Mouse (Mus musculus) liver, embryonic 11.5 days (tissue): ENCODE results near the gene Dgkb. TPM values are rescaled to one million over a fixed set of nuclear protein-coding genes. Genes with fewer than 3 reads are reported as not detected.

Experiments used
- ATAC-seq: fragments of 200-750 bp; cut with Nextera tagmentation; replicated peaks from 2 replicates; pipeline ENCODE4 v1.8.0; 2017; ENCODE audit warnings: moderate number of reproducible peaks, mild to moderate bottlenecking, moderate TSS enrichment, moderate library complexity; ENCODE audit not compliant: low FRiP score
- DNase-seq: peaks from one replicate; pipeline ENCODE4 v3.0.0-alpha.2; 2017; ENCODE audit warnings: low spot score
- H3K27ac ChIP-seq: fragments of 300-500 bp; sonication (generic); 2 replicates; pipeline ENCODE4 v1.5.1; 2014; ENCODE audit warnings: mild to moderate bottlenecking, low read depth, low read length, control low read depth
- H3K27me3 ChIP-seq: fragments of 300-500 bp; sonication (generic); replicated peaks from 2 replicates; pipeline ENCODE4 v1.6.1; 2014; ENCODE audit warnings: low read length, mixed read lengths; ENCODE audit not compliant: control insufficient read depth, insufficient read depth
- H3K36me3 ChIP-seq: fragments of 300-500 bp; sonication (generic); 2 replicates; pipeline ENCODE4 v1.6.1; 2014; ENCODE audit warnings: mild to moderate bottlenecking, low read length, moderate library complexity, mixed read lengths; ENCODE audit not compliant: control insufficient read depth, insufficient read depth
- H3K4me1 ChIP-seq: fragments of 300-500 bp; sonication (generic); replicated peaks from 2 replicates; pipeline ENCODE4 v1.6.1; 2014; ENCODE audit warnings: low read length, mixed read lengths; ENCODE audit not compliant: control insufficient read depth, insufficient read depth
- H3K4me2 ChIP-seq: fragments of 300-500 bp; sonication (generic); 2 replicates; pipeline ENCODE4 v1.6.1; 2014; ENCODE audit warnings: mild to moderate bottlenecking, control low read depth, moderate library complexity
- H3K4me3 ChIP-seq: fragments of 300-500 bp; sonication (generic); 2 replicates; pipeline ENCODE4 v1.5.1; 2014; ENCODE audit warnings: low read depth, low read length, control low read depth
- H3K9ac ChIP-seq: fragments of 300-500 bp; sonication (generic); 2 replicates; pipeline ENCODE4 v1.6.1; 2014; ENCODE audit warnings: low read depth, low read length, control low read depth
- H3K9me3 ChIP-seq: fragments of 300-500 bp; sonication (generic); 2 replicates; pipeline ENCODE4 v1.6.1; 2016; ENCODE audit warnings: low read length, inconsistent platforms, mixed read lengths; ENCODE audit not compliant: control insufficient read depth
- WGBS: fragments of 180-500 bp; shearing (Covaris S2); extraction: QIAGEN DNeasy Blood & Tissue Kit; methylation state at CpG from one replicate; pipeline ENCODE4 v1.1.7; 2014; 5-methylcytosine and 5-hydroxymethylcytosine counted together
- polyA plus RNA-seq: library from polyadenylated mRNA; unstranded; fragments of >200 nt; fragmentation: Nextera tagmentation; extraction: Ambion mirVana; gene quantifications from 2 replicates; pipeline ENCODE4 v1.2.1, GENCODE M21; 2014

Dgkb gene
- polyA plus RNA-seq, 1 experiment from 2014 or later: 0.41 TPM

DNA sequence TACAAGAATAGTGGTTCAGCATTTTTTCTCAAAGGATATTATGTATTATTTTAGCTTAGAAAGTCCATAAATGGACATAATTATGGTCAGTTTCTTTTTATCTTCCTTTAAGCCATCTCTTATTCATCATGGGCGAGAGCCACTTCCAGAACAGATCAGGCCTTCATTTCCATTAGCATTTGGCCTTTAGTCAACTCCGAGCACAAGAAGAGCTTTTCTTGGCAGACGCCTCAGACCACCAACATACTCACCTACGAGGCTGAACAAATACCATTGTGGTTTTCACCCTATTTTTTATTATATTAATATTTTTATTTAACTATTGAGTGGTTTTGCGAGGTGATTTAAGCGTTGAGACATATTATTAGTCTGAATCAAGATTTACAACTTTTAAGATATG is 759.6 kb downstream of the Dgkb start:
- no peak for ATAC-seq
- H3K9ac ChIP-seq: no peak overlapping the region
- WGBS: 72% methylated on average over 6 of the region's 6 CpGs
- no peaks in the 10 kb centered on the region for H3K9me3 ChIP-seq
- no peaks in the 10 kb centered on the region for H3K4me1 ChIP-seq
- DNase-seq: no peak
- no peaks in the 10 kb centered on the region for H3K27me3 ChIP-seq
- no peaks in the 10 kb centered on the region for H3K36me3 ChIP-seq
- no peak overlapping the region for H3K27ac ChIP-seq
- no peak overlapping the region for H3K4me2 ChIP-seq
- no peak overlapping the region for H3K4me3 ChIP-seq

DNA sequence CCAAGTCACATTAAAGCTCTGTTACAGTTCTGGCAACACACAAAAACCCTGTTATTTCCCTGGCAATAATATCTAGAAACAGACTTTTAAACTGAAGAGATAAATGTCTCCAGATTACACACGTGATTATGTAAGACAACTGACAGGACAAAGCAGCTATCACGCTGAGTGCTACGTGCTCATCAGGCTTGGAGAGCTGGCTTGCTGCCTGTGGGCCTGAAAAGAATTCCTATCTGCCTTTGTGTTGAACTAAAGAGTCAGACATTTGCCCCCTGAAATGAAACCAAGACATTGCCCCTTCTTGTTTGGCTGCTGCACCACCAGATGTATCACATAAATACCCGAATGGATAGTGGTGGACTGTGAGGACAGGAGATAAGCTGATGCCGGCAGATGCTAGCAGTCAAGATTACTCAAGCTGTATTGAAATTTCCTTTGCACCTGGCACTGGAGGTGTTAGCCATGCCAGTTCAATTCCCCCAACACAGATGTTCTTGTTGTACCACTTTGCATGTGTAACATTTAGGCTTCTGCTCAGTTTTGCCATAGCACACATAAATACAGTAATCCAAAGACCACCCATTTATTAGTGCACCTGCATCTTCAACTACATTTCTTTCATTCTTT is 761.8 kb downstream of the Dgkb start:
- 74% methylated on average over 5 of the region's 5 CpGs for whole genome bisulfite sequencing
- Histone ChIP-seq H3K27ac (no peak overlapping the region), H3K9ac (no peak overlapping the region), H3K4me2 (no peak overlapping the region), H3K4me1 (no peaks in the 10 kb centered on the region), H3K9me3 (no peaks in the 10 kb centered on the region), H3K36me3 (no peaks in the 10 kb centered on the region), H3K27me3 (no peaks in the 10 kb centered on the region), H3K4me3 (no peak overlapping the region)
- ATAC-seq: no peak
- DNase-seq: no peak

DNA sequence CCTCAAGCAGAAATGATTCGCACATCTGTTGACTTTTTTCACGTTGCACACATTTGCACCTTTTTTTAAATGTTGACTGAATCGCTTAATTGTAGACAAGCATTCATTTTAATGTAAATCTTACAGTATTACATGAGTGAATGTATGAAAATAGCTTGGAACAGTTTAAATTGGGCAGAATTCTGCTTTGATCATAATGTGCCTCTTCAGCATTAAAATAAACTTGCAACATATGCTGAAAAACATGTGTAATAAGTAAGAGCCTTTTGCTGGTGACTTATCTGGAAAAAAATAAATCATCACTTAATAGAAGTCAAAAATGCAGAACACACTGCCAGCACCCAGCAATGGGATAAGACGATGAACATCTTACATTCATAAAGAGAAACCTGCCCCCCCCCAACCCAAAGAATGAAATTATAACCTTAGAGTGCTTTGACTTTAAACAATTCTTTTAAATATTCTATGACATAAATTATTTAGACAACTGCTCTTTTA is 768.9 kb downstream of the Dgkb start:
- no peaks in the 10 kb centered on the region for H3K36me3 ChIP-seq
- no peak overlapping the region for H3K4me2 ChIP-seq
- H3K9ac ChIP-seq: no peak overlapping the region
- DNase-seq (no peak), ATAC-seq (no peak)
- no peaks in the 10 kb centered on the region for H3K4me1 ChIP-seq
- H3K27me3 ChIP-seq: no peaks in the 10 kb centered on the region
- WGBS: 67% methylated on average over 4 of the region's 4 CpGs
- H3K27ac ChIP-seq: no peak overlapping the region
- no peak overlapping the region for H3K4me3 ChIP-seq
- H3K9me3 ChIP-seq: no peaks in the 10 kb centered on the region

DNA sequence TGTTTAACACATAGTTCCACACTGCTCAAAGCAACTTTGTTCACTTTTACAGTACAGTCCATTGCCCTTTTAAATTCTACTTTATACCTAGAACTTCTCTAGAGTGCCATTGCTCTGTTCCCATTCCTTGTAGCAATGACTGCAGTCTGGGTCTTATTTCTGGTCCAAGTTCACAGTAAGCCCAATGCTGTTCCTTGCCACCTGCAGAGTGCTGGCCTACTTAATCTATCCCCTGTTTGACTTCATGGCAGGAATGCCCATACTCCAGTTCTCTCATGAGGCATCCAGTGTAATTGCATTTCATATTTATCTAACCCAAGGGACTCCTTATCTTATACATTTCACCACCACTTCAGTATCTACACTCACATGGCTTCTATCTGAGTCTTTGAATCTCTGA is 772.4 kb downstream of the Dgkb start:
- Histone ChIP-seq H3K9ac (no peak overlapping the region), H3K4me1 (no peaks in the 10 kb centered on the region), H3K4me3 (no peak overlapping the region), H3K4me2 (no peak overlapping the region), H3K27me3 (no peaks in the 10 kb centered on the region), H3K36me3 (no peaks in the 10 kb centered on the region), H3K27ac (no peak overlapping the region), H3K9me3 (no peaks in the 10 kb centered on the region)
- ATAC-seq (no peak), DNase-seq (no peak)

DNA sequence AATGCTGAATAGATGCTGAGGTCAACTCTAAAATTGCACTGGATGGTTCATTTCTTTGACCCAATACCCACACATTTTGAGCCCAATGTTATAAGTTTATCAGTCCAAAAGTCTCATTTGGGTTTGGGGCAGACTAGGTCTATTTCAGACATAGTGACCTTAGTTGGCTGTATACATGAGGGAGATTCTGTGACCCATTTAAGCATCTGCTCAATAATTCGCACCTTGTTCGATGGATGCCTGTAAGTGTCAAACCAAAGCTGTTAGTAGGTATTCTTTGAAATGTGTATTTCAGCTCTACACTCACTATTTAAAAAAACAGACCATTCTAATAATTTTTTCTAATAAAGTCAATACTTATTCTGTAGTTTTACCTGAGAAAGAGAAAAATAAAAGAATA is 776.1 kb downstream of the Dgkb start:
- ATAC-seq (no peak), DNase-seq (no peak)
- no peaks in the 10 kb centered on the region for H3K36me3 ChIP-seq
- 87% methylated on average over 2 of the region's 2 CpGs for WGBS
- no peaks in the 10 kb centered on the region for H3K9me3 ChIP-seq
- no peak overlapping the region for H3K4me3 ChIP-seq
- no peak overlapping the region for H3K9ac ChIP-seq
- H3K27ac ChIP-seq: no peak overlapping the region
- no peaks in the 10 kb centered on the region for H3K4me1 ChIP-seq
- no peak overlapping the region for H3K4me2 ChIP-seq
- H3K27me3 ChIP-seq: no peaks in the 10 kb centered on the region

DNA sequence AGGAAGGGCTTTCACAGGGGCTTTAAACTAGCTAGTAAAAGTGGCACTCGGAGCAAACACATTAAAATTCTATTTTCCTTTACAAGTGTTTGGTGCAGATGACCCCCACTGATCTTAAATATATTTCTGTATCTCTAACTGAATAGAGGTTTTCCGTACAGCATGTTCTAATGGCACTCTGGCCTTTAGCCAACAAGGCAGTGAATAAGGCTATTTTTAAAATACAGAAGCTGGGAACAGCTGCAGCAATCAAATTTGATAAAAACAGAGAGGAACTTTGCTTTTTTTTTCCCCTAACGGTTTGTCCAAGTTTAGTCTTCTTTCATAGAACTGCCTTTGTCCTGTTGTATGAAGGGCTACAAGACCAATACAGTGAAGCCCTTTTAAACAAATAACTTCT is 776.5 kb downstream of the Dgkb start:
- DNase-seq: no peak
- H3K27ac ChIP-seq: no peak overlapping the region
- H3K9me3 ChIP-seq: no peaks in the 10 kb centered on the region
- no peak for ATAC-seq
- H3K36me3 ChIP-seq: no peaks in the 10 kb centered on the region
- WGBS: 49% methylated on average over 3 of the region's 3 CpGs
- no peak overlapping the region for H3K4me2 ChIP-seq
- no peak overlapping the region for H3K9ac ChIP-seq
- H3K27me3 ChIP-seq: no peaks in the 10 kb centered on the region
- no peak overlapping the region for H3K4me3 ChIP-seq
- H3K4me1 ChIP-seq: no peaks in the 10 kb centered on the region

DNA sequence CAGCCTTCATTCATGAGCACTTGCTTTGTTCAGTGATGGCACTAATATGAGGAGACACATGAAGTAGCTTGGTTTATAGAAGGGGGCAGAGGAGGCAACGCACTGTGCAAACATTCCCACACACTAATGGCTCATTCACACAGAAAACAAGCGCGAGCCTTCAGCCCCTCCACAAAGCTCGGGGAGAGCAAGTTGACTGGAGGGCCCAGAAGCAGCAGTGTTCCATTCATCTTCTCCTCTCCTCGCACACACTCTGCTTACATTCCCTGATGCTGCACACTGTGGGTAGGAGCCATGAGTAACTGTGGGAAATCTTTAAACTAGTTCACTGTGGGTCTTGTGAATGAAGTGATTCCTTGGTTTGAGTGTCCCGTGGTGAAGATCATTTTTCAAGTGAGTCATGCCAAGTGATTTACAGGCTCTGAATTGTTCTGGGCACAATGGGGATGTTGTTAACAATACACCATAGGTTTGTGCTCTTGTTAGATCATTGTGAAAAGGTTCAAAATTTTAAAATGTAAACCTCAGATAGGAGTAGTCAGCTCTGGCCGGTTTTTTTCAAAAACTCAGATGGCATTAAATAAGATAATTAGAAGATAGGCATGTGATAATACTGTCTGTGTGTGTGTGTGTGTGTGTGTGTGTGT is 779.0 kb downstream of the Dgkb start:
- Histone ChIP-seq H3K4me3 (no peak overlapping the region), H3K4me1 (no peaks in the 10 kb centered on the region), H3K9me3 (no peaks in the 10 kb centered on the region), H3K36me3 (no peaks in the 10 kb centered on the region), H3K27ac (no peak overlapping the region), H3K4me2 (no peak overlapping the region), H3K27me3 (no peaks in the 10 kb centered on the region), H3K9ac (no peak overlapping the region)
- no peak for DNase-seq
- ATAC-seq: no peak
- 69% methylated on average over 7 of the region's 7 CpGs for WGBS

DNA sequence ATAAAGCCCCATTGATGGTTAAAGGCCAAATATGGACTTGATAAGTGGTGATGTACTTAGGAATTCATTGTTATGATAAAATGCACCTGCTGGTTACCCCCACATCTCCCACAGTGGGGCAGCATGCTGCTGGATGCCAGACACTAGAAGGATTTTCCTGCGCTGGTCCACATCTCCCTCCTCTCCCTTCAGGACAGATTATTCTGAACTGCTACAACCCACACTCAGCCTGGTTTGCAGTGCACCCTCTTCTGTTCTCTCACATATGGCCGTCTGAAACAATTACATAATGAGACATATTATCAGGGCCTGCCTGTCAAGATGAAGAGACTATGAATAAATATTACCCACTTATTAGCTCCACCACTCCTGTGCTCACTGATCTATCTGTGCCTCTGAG is 780.6 kb downstream of the Dgkb start:
- Histone ChIP-seq H3K36me3 (no peaks in the 10 kb centered on the region), H3K4me2 (no peak overlapping the region), H3K9me3 (no peaks in the 10 kb centered on the region), H3K27ac (no peak overlapping the region), H3K4me3 (no peak overlapping the region), H3K9ac (no peak overlapping the region), H3K4me1 (no peaks in the 10 kb centered on the region), H3K27me3 (no peaks in the 10 kb centered on the region)
- ATAC-seq: no peak
- 52% methylated on average over 2 of the region's 2 CpGs for WGBS
- no peak for DNase-seq

DNA sequence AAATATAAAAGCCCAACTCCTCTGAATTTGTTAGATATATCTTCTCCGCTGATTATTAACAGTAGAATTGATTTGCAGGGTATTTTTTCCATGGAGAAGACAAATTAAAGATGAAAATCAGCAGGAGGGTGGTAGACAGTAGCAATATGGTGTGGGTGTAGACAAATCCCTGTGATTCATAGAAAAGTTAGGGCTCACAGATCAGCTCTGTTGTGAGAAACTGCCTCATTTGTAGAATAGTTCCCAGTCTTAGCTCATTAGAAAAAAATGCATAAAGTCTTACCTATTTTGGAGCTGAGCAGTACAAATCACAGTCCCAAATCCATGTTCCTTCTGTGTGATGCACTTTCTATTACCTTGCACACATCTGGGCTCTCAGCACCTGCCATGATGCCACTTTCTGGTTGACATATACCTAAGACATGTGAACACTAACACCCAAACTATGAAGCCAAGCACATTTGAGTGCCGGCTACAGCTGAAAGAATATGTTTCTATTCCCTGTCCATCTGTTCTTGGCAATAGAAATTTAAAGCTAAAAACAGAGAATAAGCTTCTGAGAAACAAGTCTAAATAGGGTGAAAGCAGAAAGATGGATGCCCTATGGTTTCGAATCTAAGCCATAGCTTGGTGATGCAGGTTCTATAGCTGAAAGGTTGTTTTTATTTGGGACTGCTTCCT is 782.8 kb downstream of the Dgkb start:
- no peaks in the 10 kb centered on the region for H3K9me3 ChIP-seq
- no peaks in the 10 kb centered on the region for H3K27me3 ChIP-seq
- no peaks in the 10 kb centered on the region for H3K36me3 ChIP-seq
- no peak for DNase-seq
- no peak overlapping the region for H3K9ac ChIP-seq
- H3K4me2 ChIP-seq: no peak overlapping the region
- no peak overlapping the region for H3K27ac ChIP-seq
- no peak for ATAC-seq
- 89% methylated on average over 3 of the region's 3 CpGs for WGBS
- H3K4me1 ChIP-seq: no peaks in the 10 kb centered on the region
- no peak overlapping the region for H3K4me3 ChIP-seq
